Mouse (Mus musculus) lung, postnatal 0 days (tissue): ENCODE results near the gene Parp1.

Experiments
- CTCF ChIP-seq: IDR thresholded peaks from 2 replicates; pipeline ENCODE4 v1.5.1; 2016; ENCODE audit warnings: antibody characterized with exemption, mild to moderate bottlenecking
- EP300 ChIP-seq: IDR thresholded peaks from 2 replicates; pipeline ENCODE4 v1.6.1; 2016; ENCODE audit warnings: antibody characterized with exemption, mild to moderate bottlenecking, control low read depth

- no peak for TF ChIP-seq CTCF
- no peak for TF ChIP-seq EP300
Measured at GRCm38 (mm10) chr1:180576524-180576923, 7.8 kb downstream of the Parp1 start.
